Mouse (Mus musculus) heart, embryonic 14.5 days (tissue): ENCODE measurements around the gene Kctd21. TPM values are rescaled to one million over a fixed set of nuclear protein-coding genes. Genes with fewer than 3 reads are reported as not detected.

Experiments used
- ATAC-seq: fragments of 200-750 bp; cut with Nextera tagmentation; 2 replicates; pipeline ENCODE4 v1.8.0; 2017; ENCODE audit warnings: low read depth, moderate TSS enrichment; ENCODE audit not compliant: insufficient number of reproducible peaks, insufficient read depth, low FRiP score
- H3K27ac ChIP-seq, 2 experiments: fragments of 200-500 bp in 1 of 2; fragments of 300-500 bp in 1 of 2; sonication (generic) in 1 of 2; replicated peaks in 1 of 2; 2 replicates each; pipeline ENCODE4 v1.5.1; 2012 to 2014; ENCODE audit warnings: low read depth in 2 of 2, low read length in 2 of 2, control low read depth in 1 of 2, mild to moderate bottlenecking in 1 of 2, mixed read lengths in 1 of 2; ENCODE audit not compliant: control insufficient read depth in 1 of 2, insufficient read depth in 1 of 2
- H3K27me3 ChIP-seq: fragments of 300-500 bp; sonication (generic); 2 replicates; pipeline ENCODE4 v1.6.1; 2014; ENCODE audit warnings: mild to moderate bottlenecking, low read length, control low read depth; ENCODE audit not compliant: control insufficient read depth, insufficient read depth
- H3K36me3 ChIP-seq: fragments of 300-500 bp; sonication (generic); 2 replicates; pipeline ENCODE4 v1.6.1; 2014; ENCODE audit warnings: mild to moderate bottlenecking, control low read depth, low read length, mixed read lengths; ENCODE audit not compliant: control insufficient read depth, insufficient read depth
- H3K4me1 ChIP-seq, 2 experiments: fragments of 200-500 bp in 1 of 2; fragments of 300-500 bp in 1 of 2; sonication (generic) in 1 of 2; 2 replicates each; pipeline ENCODE4 v1.6.1; 2012 to 2014; ENCODE audit warnings: low read length in 2 of 2, control low read depth in 1 of 2, mixed read lengths in 1 of 2; ENCODE audit not compliant: control insufficient read depth in 2 of 2, insufficient read depth in 2 of 2
- H3K4me2 ChIP-seq: fragments of 300-500 bp; sonication (generic); 2 replicates; pipeline ENCODE4 v1.6.1; 2014; ENCODE audit warnings: mild to moderate bottlenecking, low read length
- H3K4me3 ChIP-seq, 2 experiments: fragments of 200-500 bp in 1 of 2; fragments of 300-500 bp in 1 of 2; sonication (generic) in 1 of 2; 2 replicates each; pipeline ENCODE4 v1.5.1; 2012 to 2014; ENCODE audit warnings: low read length in 2 of 2, mild to moderate bottlenecking in 2 of 2, control low read depth in 1 of 2, low read depth in 1 of 2, moderate library complexity in 1 of 2; ENCODE audit not compliant: control insufficient read depth in 1 of 2, insufficient read depth in 1 of 2
- H3K9ac ChIP-seq: fragments of 300-500 bp; sonication (generic); 2 replicates; pipeline ENCODE4 v1.6.1; 2014; ENCODE audit warnings: mild to moderate bottlenecking, low read length
- H3K9me3 ChIP-seq: fragments of 300-500 bp; sonication (generic); 2 replicates; pipeline ENCODE4 v1.6.1; 2016; ENCODE audit warnings: low read length, control low read depth; ENCODE audit not compliant: control insufficient read depth
- WGBS: fragments of 180-500 bp; shearing (Covaris S2); extraction: QIAGEN DNeasy Blood & Tissue Kit; methylation state at CpG from one replicate; pipeline ENCODE4 v1.1.7; 2014; 5-methylcytosine and 5-hydroxymethylcytosine counted together
- polyA plus RNA-seq: library from polyadenylated mRNA; unstranded; fragments of >200 nt; fragmentation: Nextera tagmentation; extraction: Ambion mirVana; gene quantifications from 2 replicates; pipeline ENCODE4 v1.2.1, GENCODE M21; 2014

The Kctd21 gene
- polyA plus RNA-seq, 1 experiment from 2014 or later, result 5.2 TPM

GRCm38 (mm10) chr7:97386806-97387370 lies 54.8 kb downstream of the Kctd21 start:
- Histone ChIP-seq H3K27me3 (no peaks in the 10 kb centered on the region), H3K9me3 (no peaks in the 10 kb centered on the region), H3K36me3 (peaks cover 96% of the 10 kb centered on the region), H3K4me3 (no peak overlapping the region), H3K4me2 (no peak overlapping the region), H3K9ac (no peak overlapping the region), H3K4me1 (no peaks in the 10 kb centered on the region), H3K27ac (no peak overlapping the region)
- 88% methylated on average over 5 of the region's 5 CpGs for WGBS
- no peak for ATAC-seq

GRCm38 (mm10) chr7:97387561-97388147 lies 55.5 kb downstream of the Kctd21 start:
- H3K27ac ChIP-seq, result no peak overlapping the region

GRCm38 (mm10) chr7:97388541-97388940 lies 56.4 kb downstream of the Kctd21 start:
- Histone ChIP-seq H3K9ac (no peak overlapping the region), H3K27me3 (no peaks in the 10 kb centered on the region), H3K4me2 (no peak overlapping the region), H3K4me1 (no peaks in the 10 kb centered on the region), H3K9me3 (no peaks in the 10 kb centered on the region), H3K36me3 (peaks cover 93% of the 10 kb centered on the region), H3K4me3 (no peak overlapping the region), H3K27ac (no peak overlapping the region)
- ATAC-seq, result no peak
- 93% methylated on average over 4 of the region's 4 CpGs for WGBS

More at GRCm38 (mm10) chr7:97387561-97388147, 55.5 kb downstream of the Kctd21 start:
- no peak for ATAC-seq
- 88% methylated on average over 8 of the region's 8 CpGs for WGBS
- no peak overlapping the region for H3K9ac ChIP-seq
- H3K4me3 ChIP-seq, result no peak overlapping the region
- H3K36me3 ChIP-seq, result peaks cover 94% of the 10 kb centered on the region
- no peak overlapping the region for H3K4me2 ChIP-seq
- H3K27me3 ChIP-seq, result no peaks in the 10 kb centered on the region
- no peaks in the 10 kb centered on the region for H3K4me1 ChIP-seq
- H3K9me3 ChIP-seq, result no peaks in the 10 kb centered on the region

GRCm38 (mm10) chr7:97391293-97392078 lies 59.4 kb downstream of the Kctd21 start:
- no peaks in the 10 kb centered on the region for H3K4me1 ChIP-seq
- no peak overlapping the region for H3K4me3 ChIP-seq
- 75% methylated on average over 13 of the region's 13 CpGs for WGBS
- no peaks in the 10 kb centered on the region for H3K9me3 ChIP-seq
- peaks cover 64% of the 10 kb centered on the region for H3K36me3 ChIP-seq
- H3K27me3 ChIP-seq, result no peaks in the 10 kb centered on the region
- no peak overlapping the region for H3K27ac ChIP-seq
- no peak for ATAC-seq
- H3K4me2 ChIP-seq, result no peak overlapping the region
- H3K9ac ChIP-seq, result no peak overlapping the region

- peaks cover 58% of the 10 kb centered on the region for H3K36me3 ChIP-seq
Measured at GRCm38 (mm10) chr7:97392079-97392445, 59.9 kb downstream of the Kctd21 start.

GRCm38 (mm10) chr7:97394375-97394774 lies 62.2 kb downstream of the Kctd21 start:
- no peaks in the 10 kb centered on the region for H3K9me3 ChIP-seq
- no peak overlapping the region for H3K4me2 ChIP-seq
- no peak overlapping the region for H3K9ac ChIP-seq
- 80% methylated on average over 2 of the region's 2 CpGs for whole genome bisulfite sequencing
- no peak overlapping the region for H3K27ac ChIP-seq
- no peaks in the 10 kb centered on the region for H3K27me3 ChIP-seq
- H3K4me1 ChIP-seq, result no peaks in the 10 kb centered on the region
- peaks cover 35% of the 10 kb centered on the region for H3K36me3 ChIP-seq
- no peak for ATAC-seq
- no peak overlapping the region for H3K4me3 ChIP-seq

More at GRCm38 (mm10) chr7:97392079-97392445, 59.9 kb downstream of the Kctd21 start:
- H3K4me2 ChIP-seq, result no peak overlapping the region
- H3K4me3 ChIP-seq, result no peak overlapping the region
- 87% methylated on average over 6 of the region's 6 CpGs for WGBS
- no peaks in the 10 kb centered on the region for H3K27me3 ChIP-seq
- no peaks in the 10 kb centered on the region for H3K9me3 ChIP-seq
- ATAC-seq, result no peak
- H3K4me1 ChIP-seq, result no peaks in the 10 kb centered on the region
- no peak overlapping the region for H3K9ac ChIP-seq
- H3K27ac ChIP-seq, result no peak overlapping the region

- Histone ChIP-seq H3K4me1 (peaks cover 2 to 17% of the 10 kb centered on the region in 2 experiments), H3K9ac (no peak overlapping the region), H3K27me3 (no peaks in the 10 kb centered on the region), H3K4me3 (no peak overlapping the region), H3K4me2 (no peak overlapping the region), H3K9me3 (no peaks in the 10 kb centered on the region), H3K36me3 (no peaks in the 10 kb centered on the region), H3K27ac (no peak overlapping the region)
- ATAC-seq, result no peak
- WGBS, result 88% methylated on average over 6 of the region's 6 CpGs
Measured at GRCm38 (mm10) chr7:97398943-97399342, 66.8 kb downstream of the Kctd21 start.
